Mouse (Mus musculus): ENCODE measurements at regions not wholly inside any gene's neighbourhood (a gene's known extent, or its start where the extent isn't known, plus 50 kb on each side); places are given as distances from the start of the nearest gene placed in this dataset.

- H3K9ac ChIP-seq = no peak overlapping the region
- 75% methylated on average over 12 of the region's 12 CpGs for WGBS (ENCODE audit: insufficient replicate concordance)
- H3K27ac ChIP-seq (replicated peaks) = no peak overlapping the region
- no peaks in the 10 kb centered on the region for H3K9me3 ChIP-seq (replicated peaks)
- H3K27me3 ChIP-seq = no peaks in the 10 kb centered on the region
- H3K36me3 ChIP-seq (replicated peaks) = no peaks in the 10 kb centered on the region
- H3K4me2 ChIP-seq = no peak overlapping the region
- ATAC-seq (ENCODE audit: insufficient read depth) = no peak
- no peaks in the 10 kb centered on the region; the same call in 1 of the 2 replicates for H3K4me1 ChIP-seq (replicated peaks)
- no peak overlapping the region for H3K4me3 ChIP-seq (replicated peaks)
Measured at GRCm38 (mm10) chr2:57614587-57614991, 377.2 kb downstream of the Gpd2 start.

- H3K36me3 ChIP-seq (replicated peaks) = no peaks in the 10 kb centered on the region
- H3K4me2 ChIP-seq = peak overlapping the region; percentile 44
- 0 out of 2 replicates have a peak overlapping the region, but pooled peaks have one; percentile 2 for H3K4me3 ChIP-seq (replicated peaks)
- H3K27me3 ChIP-seq = no peaks in the 10 kb centered on the region
- no peaks in the 10 kb centered on the region; the same call in 1 of the 2 replicates for H3K4me1 ChIP-seq (replicated peaks)
- no peak for ATAC-seq (ENCODE audit: insufficient read depth)
- 3% methylated on average over 19 of the region's 19 CpGs for WGBS (ENCODE audit: insufficient replicate concordance)
- no peak overlapping the region for H3K27ac ChIP-seq (replicated peaks)
- no peaks in the 10 kb centered on the region for H3K9me3 ChIP-seq (replicated peaks)
- no peak overlapping the region for H3K9ac ChIP-seq
Measured at GRCm38 (mm10) chr2:57616525-57617225, 379.2 kb downstream of the Gpd2 start.

- Histone ChIP-seq H3K27ac (replicated peaks) (no peak overlapping the region), H3K4me3 (replicated peaks) (no peak overlapping the region), H3K4me1 (replicated peaks) (no peaks in the 10 kb centered on the region; the same call in 1 of the 2 replicates), H3K9me3 (replicated peaks) (no peaks in the 10 kb centered on the region), H3K36me3 (replicated peaks) (no peaks in the 10 kb centered on the region), H3K9ac (no peak overlapping the region), H3K27me3 (no peaks in the 10 kb centered on the region), H3K4me2 (no peak overlapping the region)
- ATAC-seq (ENCODE audit: insufficient read depth) = no peak
- WGBS (ENCODE audit: insufficient replicate concordance) = 65% methylated on average over 2 of the region's 2 CpGs
Measured at GRCm38 (mm10) chr2:57617258-57617657, 379.8 kb downstream of the Gpd2 start.

GRCm38 (mm10) chr2:57644117-57644516, 353.6 kb upstream of the Galnt5 start:
- no peak overlapping the region for H3K9ac ChIP-seq
- no peaks in the 10 kb centered on the region for H3K4me1 ChIP-seq (replicated peaks)
- no peak overlapping the region for H3K27ac ChIP-seq (replicated peaks)
- H3K27me3 ChIP-seq = no peaks in the 10 kb centered on the region
- H3K36me3 ChIP-seq (replicated peaks) = no peaks in the 10 kb centered on the region
- WGBS (ENCODE audit: insufficient replicate concordance) = 42% methylated on average over 2 of the region's 2 CpGs
- no peak overlapping the region for H3K4me2 ChIP-seq
- H3K4me3 ChIP-seq (replicated peaks) = no peak overlapping the region
- ATAC-seq (ENCODE audit: insufficient read depth) = no peak
- H3K9me3 ChIP-seq (replicated peaks) = no peaks in the 10 kb centered on the region

GRCm38 (mm10) chr2:57644541-57644940, 353.1 kb upstream of the Galnt5 start:
- Histone ChIP-seq H3K4me2 (no peak overlapping the region), H3K27me3 (no peaks in the 10 kb centered on the region), H3K36me3 (replicated peaks) (no peaks in the 10 kb centered on the region), H3K4me3 (replicated peaks) (no peak overlapping the region), H3K9me3 (replicated peaks) (no peaks in the 10 kb centered on the region), H3K27ac (replicated peaks) (no peak overlapping the region), H3K4me1 (replicated peaks) (no peaks in the 10 kb centered on the region), H3K9ac (no peak overlapping the region)
- WGBS (ENCODE audit: insufficient replicate concordance) = 47% methylated on average over 2 of the region's 2 CpGs
- ATAC-seq (ENCODE audit: insufficient read depth) = no peak

DNA sequence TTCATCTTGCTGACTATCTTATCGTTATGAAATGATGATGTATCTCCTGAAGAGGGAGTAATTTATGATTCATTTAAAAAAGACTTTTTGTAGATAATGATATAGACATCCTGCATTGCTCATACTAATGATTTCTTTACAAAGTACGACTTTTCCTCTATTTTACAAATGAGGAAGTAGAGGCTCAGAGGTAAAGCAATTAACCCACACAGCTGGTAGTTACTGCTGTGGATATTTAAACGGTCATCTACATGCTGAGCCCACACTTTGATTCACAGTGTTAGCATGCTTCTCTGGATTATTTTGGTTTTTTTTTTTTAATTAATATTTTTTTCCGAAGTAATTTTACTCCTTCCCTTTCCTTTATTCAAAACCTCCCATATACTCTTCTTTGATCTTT, 348.7 kb upstream of the Galnt5 start:
- no peak overlapping the region for H3K4me3 ChIP-seq (replicated peaks)
- no peak for ATAC-seq (ENCODE audit: insufficient read depth)
- no peaks in the 10 kb centered on the region for H3K4me1 ChIP-seq (replicated peaks)
- H3K9ac ChIP-seq = no peak overlapping the region
- H3K36me3 ChIP-seq (replicated peaks) = no peaks in the 10 kb centered on the region
- no peaks in the 10 kb centered on the region for H3K27me3 ChIP-seq
- no peaks in the 10 kb centered on the region for H3K9me3 ChIP-seq (replicated peaks)
- no peak overlapping the region for H3K4me2 ChIP-seq
- WGBS (ENCODE audit: insufficient replicate concordance) = 38% methylated on average over 4 of the region's 4 CpGs
- H3K27ac ChIP-seq (replicated peaks) = no peak overlapping the region

- Histone ChIP-seq H3K36me3 (replicated peaks) (no peaks in the 10 kb centered on the region), H3K4me2 (no peak overlapping the region), H3K4me3 (replicated peaks) (no peak overlapping the region), H3K9ac (no peak overlapping the region), H3K27me3 (no peaks in the 10 kb centered on the region), H3K9me3 (replicated peaks) (no peaks in the 10 kb centered on the region), H3K27ac (replicated peaks) (no peak overlapping the region), H3K4me1 (replicated peaks) (no peaks in the 10 kb centered on the region)
- 64% methylated on average over 4 of the region's 4 CpGs for WGBS (ENCODE audit: insufficient replicate concordance)
- no peak for ATAC-seq (ENCODE audit: insufficient read depth)
Measured at GRCm38 (mm10) chr2:57657409-57657808, 340.3 kb upstream of the Galnt5 start.

DNA sequence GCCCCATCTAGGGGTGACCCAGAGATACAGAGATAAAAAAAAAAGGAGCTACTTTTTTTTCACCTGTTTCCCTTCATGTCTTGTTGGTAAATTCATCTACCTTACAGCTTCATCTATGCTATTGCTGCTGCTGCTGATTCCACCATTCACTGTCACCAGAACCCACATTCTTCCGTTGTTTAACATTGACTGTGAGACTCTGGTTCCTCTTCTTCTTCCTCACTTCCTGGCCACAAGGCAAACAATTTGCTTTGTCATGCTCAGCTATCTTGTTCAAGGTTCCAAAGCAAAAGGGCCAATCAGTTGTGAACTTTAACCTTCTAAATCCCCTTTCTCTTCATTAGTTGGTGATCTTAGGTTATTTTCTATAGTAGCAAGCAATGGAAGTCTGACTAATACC, 335.8 kb upstream of the Galnt5 start:
- H3K27me3 ChIP-seq = no peaks in the 10 kb centered on the region
- H3K9ac ChIP-seq = no peak overlapping the region
- no peaks in the 10 kb centered on the region for H3K4me1 ChIP-seq (replicated peaks)
- no peaks in the 10 kb centered on the region for H3K9me3 ChIP-seq (replicated peaks)
- no peaks in the 10 kb centered on the region for H3K36me3 ChIP-seq (replicated peaks)
- 9% methylated on average over 1 of the region's 1 CpGs for WGBS (ENCODE audit: insufficient replicate concordance)
- H3K27ac ChIP-seq (replicated peaks) = no peak overlapping the region
- no peak overlapping the region for H3K4me2 ChIP-seq
- H3K4me3 ChIP-seq (replicated peaks) = no peak overlapping the region
- ATAC-seq (ENCODE audit: insufficient read depth) = no peak

DNA sequence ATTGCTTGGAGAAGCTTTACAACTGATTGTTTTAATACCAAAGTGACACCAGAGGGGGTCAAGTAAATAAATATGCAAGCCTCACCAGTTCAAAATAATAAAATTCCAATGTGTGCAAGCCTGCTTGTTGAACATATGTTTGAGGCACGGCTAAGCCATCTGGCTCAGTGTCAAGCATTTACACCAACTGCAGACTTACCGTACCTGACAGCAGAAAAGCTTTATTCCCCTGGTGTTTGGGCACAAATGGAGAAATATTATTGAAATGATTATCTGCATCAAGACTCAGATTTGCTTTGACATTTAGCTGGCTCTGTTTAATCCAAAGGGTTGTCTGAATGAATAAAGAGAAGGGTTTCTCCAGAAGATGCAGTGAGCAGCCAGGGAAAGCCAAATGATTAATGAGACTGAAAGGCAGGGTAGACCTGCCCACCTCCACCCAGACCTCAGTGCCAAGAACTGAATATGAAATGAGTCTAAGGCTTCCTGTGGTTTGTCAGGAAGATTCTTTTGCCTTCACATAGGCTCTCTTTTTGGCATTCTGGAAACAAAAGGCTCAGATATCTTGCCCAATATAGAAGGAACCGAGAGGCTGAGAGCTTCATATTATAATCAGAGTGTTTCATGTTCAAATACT, 325.6 kb upstream of the Galnt5 start:
- H3K36me3 ChIP-seq (replicated peaks) = no peaks in the 10 kb centered on the region
- no peak for ATAC-seq (ENCODE audit: insufficient read depth)
- no peaks in the 10 kb centered on the region for H3K9me3 ChIP-seq (replicated peaks)
- H3K4me3 ChIP-seq (replicated peaks) = no peak overlapping the region
- WGBS (ENCODE audit: insufficient replicate concordance) = 56% methylated on average over 3 of the region's 3 CpGs
- H3K4me1 ChIP-seq (replicated peaks) = no peaks in the 10 kb centered on the region
- H3K4me2 ChIP-seq = no peak overlapping the region
- no peaks in the 10 kb centered on the region for H3K27me3 ChIP-seq
- H3K27ac ChIP-seq (replicated peaks) = no peak overlapping the region
- H3K9ac ChIP-seq = no peak overlapping the region

DNA sequence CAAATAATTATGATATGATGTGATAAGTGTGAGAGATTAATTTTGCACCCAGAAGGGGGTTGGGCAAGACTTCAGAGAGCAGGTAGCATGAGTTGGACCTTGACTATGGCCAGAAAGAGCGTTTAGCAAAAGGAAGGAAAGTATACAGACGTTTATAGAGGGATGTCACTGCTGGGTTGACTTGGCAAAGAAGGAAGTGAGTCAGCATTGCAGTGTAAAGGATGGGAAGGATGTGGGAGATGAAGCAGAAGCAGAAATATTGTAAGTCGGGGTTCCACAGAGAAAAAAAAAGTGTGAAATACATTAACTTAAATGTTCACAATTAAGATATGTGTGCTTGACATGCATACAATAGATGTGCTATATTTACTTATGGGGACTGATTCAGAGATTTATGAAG, 307.8 kb upstream of the Galnt5 start:
- 9% methylated on average over 3 of the region's 3 CpGs for WGBS (ENCODE audit: insufficient replicate concordance)
- Histone ChIP-seq H3K27me3 (no peaks in the 10 kb centered on the region), H3K4me1 (replicated peaks) (no peaks in the 10 kb centered on the region), H3K27ac (replicated peaks) (no peak overlapping the region), H3K9me3 (replicated peaks) (no peaks in the 10 kb centered on the region), H3K4me3 (replicated peaks) (no peak overlapping the region), H3K4me2 (no peak overlapping the region), H3K36me3 (replicated peaks) (no peaks in the 10 kb centered on the region), H3K9ac (no peak overlapping the region)
- no peak for ATAC-seq (ENCODE audit: insufficient read depth)

DNA sequence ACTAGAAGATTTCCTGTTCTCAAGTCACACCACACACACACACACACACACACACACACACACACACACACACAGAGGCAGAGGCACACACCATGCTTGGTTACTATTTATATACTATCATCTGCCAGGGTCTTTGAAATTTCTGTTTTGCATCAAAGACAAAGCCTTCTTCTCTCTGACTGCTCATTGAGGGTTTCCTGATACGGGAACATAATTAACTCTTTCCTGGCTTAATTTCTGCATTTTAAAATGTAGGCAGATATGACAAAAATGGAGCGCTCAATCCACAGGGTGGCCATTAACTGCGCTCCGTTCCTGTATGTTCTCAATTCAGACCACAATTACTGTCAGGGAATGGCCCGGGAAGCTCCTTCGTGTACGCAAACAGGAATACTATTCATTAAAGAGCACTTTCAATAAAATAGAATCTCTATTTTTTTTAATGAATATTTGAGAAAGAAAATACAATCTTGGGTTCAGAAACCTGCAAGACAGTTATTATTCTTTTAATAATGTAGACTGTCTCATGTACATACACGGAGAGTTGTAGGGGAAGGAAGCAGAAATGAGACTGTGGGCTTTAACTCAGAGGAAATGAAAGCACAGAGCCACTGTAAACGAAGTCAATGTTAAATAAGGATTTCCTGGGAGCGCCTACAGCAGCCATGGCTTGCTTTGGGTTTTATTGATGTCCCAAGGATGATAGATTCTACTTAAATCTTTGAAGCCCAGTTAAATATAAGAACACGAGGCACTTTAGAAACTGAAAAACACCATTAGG, 300.5 kb upstream of the Galnt5 start:
- no peak for ATAC-seq (ENCODE audit: insufficient read depth)
- no peak overlapping the region for H3K9ac ChIP-seq
- no peaks in the 10 kb centered on the region for H3K4me1 ChIP-seq (replicated peaks)
- no peaks in the 10 kb centered on the region for H3K27me3 ChIP-seq
- H3K9me3 ChIP-seq (replicated peaks) = no peaks in the 10 kb centered on the region
- H3K36me3 ChIP-seq (replicated peaks) = no peaks in the 10 kb centered on the region
- H3K4me2 ChIP-seq = no peak overlapping the region
- WGBS (ENCODE audit: insufficient replicate concordance) = 37% methylated on average over 11 of the region's 11 CpGs
- H3K4me3 ChIP-seq (replicated peaks) = no peak overlapping the region
- no peak overlapping the region for H3K27ac ChIP-seq (replicated peaks)

Measured in liver, embryonic 15.5 days (tissue).